15 mouse cellular contexts compared by ENCODE assay signal in the genomic region with DNA sequence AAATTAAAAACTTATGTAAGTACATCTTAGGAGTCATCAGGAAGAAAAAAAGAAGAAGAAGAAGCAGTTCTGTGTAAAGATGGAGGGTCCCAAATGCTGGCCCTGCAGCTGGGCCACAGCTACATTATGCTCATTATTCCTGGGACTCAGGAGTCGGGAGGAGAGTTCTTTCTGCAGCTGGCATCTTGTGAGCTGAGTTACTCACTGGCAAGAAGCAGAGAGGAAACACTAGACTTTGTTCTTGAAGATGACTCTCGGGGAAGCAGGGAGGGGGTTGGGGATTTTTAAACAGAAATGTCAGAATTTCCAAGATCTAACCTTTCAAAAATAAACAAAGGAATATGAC.
DNase-seq lines count a peak whose midpoint lies in the region; ATAC-seq lines count a peak whose summit lies in the region.
"Had no signal": no experiment of that assay in that cellular context is flagged by ENCODE, and none has a peak within 500 bp of the region (broad histone marks: within the 10 kb centered on the region; RNA-seq: fewer than 3 reads in every experiment).

No protein-coding gene starts in this region.

- peak; percentile 28 for DNase-seq in embryo, embryonic 11 days
- no peak for DNase-seq in forebrain, embryonic 11.5 days (ENCODE audit: low spot score)
- DNase-seq in hindbrain, embryonic 14.5 days (ENCODE audit: low spot score) = no peak
- no peak for DNase-seq in thymus, postnatal 14 days
- DNase-seq in left cerebral cortex, adult 9 months (ENCODE audit: low spot score in 2 of 2) = no peak
- DNase-seq: cerebellum, adult 18-20 months; layer of hippocampus, postnatal 36 days; lung, adult 18-20 months; thymus, postnatal 25 days had no signal

- H3K4me1 ChIP-seq in forebrain, embryonic 11.5 days (replicated peaks; ENCODE audit: control insufficient read depth, insufficient read depth, low read length) = no peaks in the 10 kb centered on the region
- peaks cover 7% of the 10 kb centered on the region; the same call in 1 of the 2 replicates for H3K4me1 ChIP-seq in hindbrain, embryonic 14.5 days (replicated peaks; ENCODE audit: control insufficient read depth, insufficient read depth, low read length)
- H3K4me1 ChIP-seq in midbrain, embryonic 16.5 days (ENCODE audit: control insufficient read depth, insufficient read depth, low read length) = 0 out of 2 replicates have a peak, but pooled peaks cover 3% of the 10 kb centered on the region
- H3K4me1 ChIP-seq in liver, embryonic 12.5 days = no peaks in the 10 kb centered on the region
- H3K4me1 ChIP-seq: limb, embryonic 13.5 days had no signal

- H3K4me2 ChIP-seq in forebrain, embryonic 11.5 days (ENCODE audit: low read depth, low read length, severe bottlenecking) = no peak overlapping the region
- no peak overlapping the region for H3K4me2 ChIP-seq in hindbrain, embryonic 14.5 days (replicated peaks)
- H3K4me2 ChIP-seq in midbrain, embryonic 16.5 days (ENCODE audit: low read length) = no peak overlapping the region
- H3K4me2 ChIP-seq in liver, embryonic 12.5 days = no peak overlapping the region
- H3K4me2 ChIP-seq: embryonic facial prominence, embryonic 15.5 days; limb, embryonic 13.5 days had no signal

- no peaks in the 10 kb centered on the region for H3K9me3 ChIP-seq in forebrain, embryonic 11.5 days (ENCODE audit: control insufficient read depth, low read length)
- no peaks in the 10 kb centered on the region for H3K9me3 ChIP-seq in hindbrain, embryonic 14.5 days (ENCODE audit: control insufficient read depth, low read length)
- no peaks in the 10 kb centered on the region for H3K9me3 ChIP-seq in midbrain, embryonic 16.5 days (replicated peaks; ENCODE audit: control insufficient read depth, low read length, poor library complexity, severe bottlenecking)
- H3K9me3 ChIP-seq in liver, embryonic 12.5 days (replicated peaks) = no peaks in the 10 kb centered on the region
- H3K9me3 ChIP-seq: embryonic facial prominence, embryonic 15.5 days had no signal

- peak overlapping the region; percentile 37; the same call in 1 of the 2 replicates for H3K27ac ChIP-seq in forebrain, embryonic 11.5 days (ENCODE audit: low read depth, low read length)
- peak overlapping the region; percentile 44 for H3K27ac ChIP-seq in hindbrain, embryonic 14.5 days
- no peak overlapping the region for H3K27ac ChIP-seq in midbrain, embryonic 16.5 days (ENCODE audit: low read length)
- H3K27ac ChIP-seq in liver, embryonic 12.5 days = no peak overlapping the region
- H3K27ac ChIP-seq: embryonic facial prominence, embryonic 15.5 days; kidney, postnatal 0 days; limb, embryonic 13.5 days had no signal

- ATAC-seq in forebrain, embryonic 11.5 days (replicated peaks; ENCODE audit: low FRiP score) = peak; percentile 64
- ATAC-seq in hindbrain, embryonic 14.5 days (ENCODE audit: low FRiP score) = peak; percentile 58; the same call in 1 of the 2 replicates
- 0 out of 2 replicates have a peak, but pooled peaks have one; percentile 43 for ATAC-seq in midbrain, embryonic 16.5 days
- no peak for ATAC-seq in liver, embryonic 12.5 days
- ATAC-seq in monocyte, adult 5-6 weeks (replicated peaks; ENCODE audit: insufficient number of reproducible peaks, low FRiP score, low TSS enrichment, poor library complexity, severe bottlenecking) = no peak

- 24% methylated on average over 2 of the region's 2 CpGs for WGBS in forebrain, embryonic 11.5 days
- 17% methylated on average over 2 of the region's 2 CpGs for WGBS in hindbrain, embryonic 14.5 days
- 8% methylated on average over 2 of the region's 2 CpGs for WGBS in midbrain, embryonic 16.5 days
- WGBS in liver, embryonic 12.5 days (ENCODE audit: insufficient replicate concordance) = 44% methylated on average over 2 of the region's 2 CpGs

- H3K9ac ChIP-seq in forebrain, embryonic 11.5 days (ENCODE audit: low read length) = no peak overlapping the region
- no peak overlapping the region for H3K9ac ChIP-seq in hindbrain, embryonic 14.5 days
- no peak overlapping the region for H3K9ac ChIP-seq in midbrain, embryonic 16.5 days (ENCODE audit: low read depth, low read length)
- no peak overlapping the region for H3K9ac ChIP-seq in liver, embryonic 12.5 days
- H3K9ac ChIP-seq: embryonic facial prominence, embryonic 15.5 days; limb, embryonic 13.5 days had no signal

- no peaks in the 10 kb centered on the region for H3K27me3 ChIP-seq in forebrain, embryonic 11.5 days (ENCODE audit: control insufficient read depth, insufficient read depth, low read length)
- no peaks in the 10 kb centered on the region for H3K27me3 ChIP-seq in hindbrain, embryonic 14.5 days (ENCODE audit: control insufficient read depth, insufficient read depth, low read length)
- H3K27me3 ChIP-seq in midbrain, embryonic 16.5 days (ENCODE audit: control insufficient read depth, insufficient read depth, low read depth, low read length) = no peaks in the 10 kb centered on the region
- H3K27me3 ChIP-seq in liver, embryonic 12.5 days (replicated peaks) = no peaks in the 10 kb centered on the region
- H3K27me3 ChIP-seq: embryonic facial prominence, embryonic 15.5 days; limb, embryonic 13.5 days had no signal

- H3K4me3 ChIP-seq in forebrain, embryonic 11.5 days (ENCODE audit: low read depth, low read length) = no peak overlapping the region
- no peak overlapping the region for H3K4me3 ChIP-seq in hindbrain, embryonic 14.5 days (replicated peaks; ENCODE audit: low read length)
- no peak overlapping the region for H3K4me3 ChIP-seq in midbrain, embryonic 16.5 days (ENCODE audit: low read depth, low read length)
- no peak overlapping the region for H3K4me3 ChIP-seq in liver, embryonic 12.5 days
- H3K4me3 ChIP-seq: embryonic facial prominence, embryonic 15.5 days; limb, embryonic 13.5 days had no signal

- no peaks in the 10 kb centered on the region for H3K36me3 ChIP-seq in forebrain, embryonic 11.5 days (ENCODE audit: control insufficient read depth, insufficient read depth, low read length)
- peaks cover 3% of the 10 kb centered on the region; the same call in 1 of the 2 replicates for H3K36me3 ChIP-seq in hindbrain, embryonic 14.5 days (replicated peaks; ENCODE audit: control insufficient read depth, insufficient read depth)
- H3K36me3 ChIP-seq in midbrain, embryonic 16.5 days (ENCODE audit: control insufficient read depth, insufficient read depth, low read length) = no peaks in the 10 kb centered on the region
- H3K36me3 ChIP-seq in liver, embryonic 12.5 days = no peaks in the 10 kb centered on the region
- H3K36me3 ChIP-seq: embryonic facial prominence, embryonic 15.5 days; limb, embryonic 13.5 days had no signal

Comparison
In these comparisons a context has a peak if more than half of its experiments do, and no peak if none do; other contexts are left out.
1. ATAC-seq: peak in forebrain, embryonic 11.5 days (single experiment), hindbrain, embryonic 14.5 days (single experiment) and midbrain, embryonic 16.5 days (single experiment); none in liver, embryonic 12.5 days (single experiment) and monocyte, adult 5-6 weeks (single experiment).
2. H3K27ac ChIP-seq: peak in forebrain, embryonic 11.5 days (single experiment) and hindbrain, embryonic 14.5 days (single experiment); none in midbrain, embryonic 16.5 days (single experiment) and liver, embryonic 12.5 days (single experiment).